Mouse (Mus musculus) MEL (cell line): ENCODE data around the gene Igfbp3. TPM values are rescaled to one million over a fixed set of nuclear protein-coding genes. Genes with fewer than 3 reads are reported as not detected.

ENCODE experiments used
- DNase-seq: peaks from one replicate; pipeline ENCODE4 v3.0.0; 2011; ENCODE audit warnings: low read depth, low spot score
- H3K27ac ChIP-seq: 2 replicates; pipeline ENCODE4 v1.5.1; 2012; ENCODE audit warnings: low read depth, mild to moderate bottlenecking, control low read depth, low read length, moderate library complexity; ENCODE audit not compliant: control insufficient read depth
- H3K27me3 ChIP-seq, 2 experiments: fragments of 150-350 bp in 1 of 2; sonication (generic) in 1 of 2; 2 replicates each; pipeline ENCODE4 v1.6.1; 2012; ENCODE audit warnings: low read length in 2 of 2, mild to moderate bottlenecking in 2 of 2, improper control_type of control experiment in 1 of 2, moderate library complexity in 1 of 2; ENCODE audit not compliant: insufficient read depth in 2 of 2, control insufficient read depth in 1 of 2
- H3K36me3 ChIP-seq, 2 experiments: 2 replicates each; pipeline ENCODE4 v1.6.1; 2012 to 2014; ENCODE audit warnings: low read length in 2 of 2, improper control_type of control experiment in 1 of 2, inconsistent platforms in 1 of 2, mild to moderate bottlenecking in 1 of 2; ENCODE audit not compliant: insufficient read depth in 2 of 2, control insufficient read depth in 1 of 2
- H3K4me1 ChIP-seq, 2 experiments: fragments of 150-350 bp in 1 of 2; sonication (generic) in 1 of 2; 2 replicates each; pipeline ENCODE4 v1.6.1; 2012; ENCODE audit warnings: low read length in 2 of 2, improper control_type of control experiment in 1 of 2, mild to moderate bottlenecking in 1 of 2; ENCODE audit not compliant: insufficient read depth in 2 of 2, control insufficient read depth in 1 of 2
- H3K4me3 ChIP-seq, 2 experiments: fragments of 150-350 bp in 1 of 2; sonication (generic) in 1 of 2; 2 replicates each; pipeline ENCODE4 v1.5.1; 2012; ENCODE audit warnings: low read depth in 2 of 2, low read length in 2 of 2, mild to moderate bottlenecking in 2 of 2, moderate library complexity in 2 of 2, control low read depth in 1 of 2, improper control_type of control experiment in 1 of 2; ENCODE audit not compliant: control insufficient read depth in 1 of 2, insufficient read depth in 1 of 2
- H3K79me2 ChIP-seq: 2 replicates; pipeline ENCODE4 v1.6.1; 2012; ENCODE audit warnings: mild to moderate bottlenecking, low read length, moderate library complexity; ENCODE audit not compliant: control insufficient read depth, poor library complexity, insufficient read depth
- H3K9ac ChIP-seq: 2 replicates; pipeline ENCODE4 v1.6.1; 2012; ENCODE audit warnings: low read depth, mild to moderate bottlenecking, control low read depth, low read length, moderate library complexity; ENCODE audit not compliant: control insufficient read depth, poor library complexity, severe bottlenecking
- H3K9me3 ChIP-seq: fragments of 150-350 bp; sonication (generic); replicated peaks from 2 replicates; pipeline ENCODE4 v1.6.1; 2012; ENCODE audit warnings: mild to moderate bottlenecking, low read length, improper control_type of control experiment, moderate library complexity; ENCODE audit not compliant: insufficient read depth
- CTCF ChIP-seq, 3 experiments: IDR thresholded peaks in 2 of 3; conservative IDR thresholded peaks in 1 of 3; 2 replicates each; pipeline ENCODE4 v1.5.1; 2011 to 2012; ENCODE audit warnings: low read length in 3 of 3, low read depth in 2 of 3, mild to moderate bottlenecking in 2 of 3, improper control_type of control experiment in 1 of 3, inconsistent platforms in 1 of 3, mixed read lengths in 1 of 3, moderate library complexity in 1 of 3; ENCODE audit not compliant: control insufficient read depth in 1 of 3, insufficient read depth in 1 of 3, poor library complexity in 1 of 3, severe bottlenecking in 1 of 3
- E2F4 ChIP-seq: IDR thresholded peaks from 2 replicates; pipeline ENCODE4 v1.6.1; 2011; ENCODE audit warnings: low read depth, low read length, improper control_type of control experiment, borderline replicate concordance
- ETS1 ChIP-seq: IDR thresholded peaks from 2 replicates; pipeline ENCODE4 v1.6.1; 2012; ENCODE audit warnings: low read depth, mild to moderate bottlenecking, inconsistent platforms, low read length, improper control_type of control experiment, moderate library complexity
- GABPA ChIP-seq: IDR thresholded peaks from 2 replicates; pipeline ENCODE4 v1.6.1; 2012; ENCODE audit warnings: low read depth, mild to moderate bottlenecking, inconsistent platforms, low read length, improper control_type of control experiment, moderate library complexity
- JUND ChIP-seq: IDR thresholded peaks from 2 replicates; pipeline ENCODE4 v1.6.1; 2011; ENCODE audit warnings: low read depth, mild to moderate bottlenecking, improper control_type of control experiment, low read length
- MAFK ChIP-seq: IDR thresholded peaks from 2 replicates; pipeline ENCODE4 v1.6.1; 2011; ENCODE audit warnings: low read depth, mild to moderate bottlenecking, low read length, improper control_type of control experiment, borderline replicate concordance
- MEF2A ChIP-seq: IDR thresholded peaks from 2 replicates; pipeline ENCODE4 v1.6.1; 2014; ENCODE audit warnings: low read depth, mild to moderate bottlenecking, inconsistent platforms, low read length, improper control_type of control experiment; ENCODE audit not compliant: poor library complexity, insufficient replicate concordance, severe bottlenecking; ENCODE audit errors: extremely low read depth
- MYB ChIP-seq: IDR thresholded peaks from 2 replicates; pipeline ENCODE4 v1.6.1; 2011; ENCODE audit warnings: mild to moderate bottlenecking, low read depth, low read length, improper control_type of control experiment
- MYC ChIP-seq: IDR thresholded peaks from 2 replicates; pipeline ENCODE4 v1.6.1; 2011; ENCODE audit warnings: low read depth, mild to moderate bottlenecking, low read length, improper control_type of control experiment, moderate library complexity
- NRF1 ChIP-seq: IDR thresholded peaks from 2 replicates; pipeline ENCODE4 v1.6.1; 2014; ENCODE audit warnings: low read depth, mild to moderate bottlenecking, inconsistent platforms, low read length, improper control_type of control experiment, moderate library complexity; ENCODE audit not compliant: poor library complexity, insufficient read depth, severe bottlenecking
- POLR2AphosphoS2 ChIP-seq: IDR thresholded peaks from 2 replicates; pipeline ENCODE4 v1.6.1; 2011; ENCODE audit warnings: low read length, improper control_type of control experiment
- SMC3 ChIP-seq: IDR thresholded peaks from 2 replicates; pipeline ENCODE4 v1.6.1; 2011; ENCODE audit warnings: low read depth, low read length, improper control_type of control experiment
- TAL1 ChIP-seq: IDR thresholded peaks from 2 replicates; pipeline ENCODE4 v1.6.1; 2012; ENCODE audit warnings: mild to moderate bottlenecking, inconsistent platforms, low read length, moderate library complexity, mixed read lengths
- TBP ChIP-seq: IDR thresholded peaks from 2 replicates; pipeline ENCODE4 v1.8.0; 2011; ENCODE audit warnings: low read depth, low read length, improper control_type of control experiment
- USF1 ChIP-seq: IDR thresholded peaks from 2 replicates; pipeline ENCODE4 v1.6.1; 2014; ENCODE audit warnings: low read depth, mild to moderate bottlenecking, inconsistent platforms, low read length, improper control_type of control experiment, moderate library complexity
- USF2 ChIP-seq, 2 experiments: IDR thresholded peaks; 2 replicates each; pipeline ENCODE4 v1.6.1; 2011 to 2012; ENCODE audit warnings: improper control_type of control experiment in 2 of 2, low read length in 2 of 2, borderline replicate concordance in 1 of 2, inconsistent platforms in 1 of 2, low read depth in 1 of 2, mild to moderate bottlenecking in 1 of 2; ENCODE audit not compliant: insufficient read depth in 1 of 2
- polyA plus RNA-seq, 2 experiments: library from polyadenylated mRNA; stranded (reverse) in 1 of 2; unstranded in 1 of 2; fragments of >175 nt in 1 of 2; fragments of >200 nt in 1 of 2; gene quantifications; 2 replicates each; pipeline versions ENCODE4 v1.2.1 to v1.2.4; 2012; ENCODE audit warnings: low replicate concordance in 2 of 2, low read depth in 1 of 2; ENCODE audit not compliant: insufficient read length in 2 of 2, insufficient read depth in 1 of 2, missing spikeins in 1 of 2
- total RNA-seq: library from RNA; depleted of rRNA; stranded (reverse); fragments of 300-350 nt; gene quantifications from 2 replicates; pipeline ENCODE4 v1.2.3, GENCODE M21; 2012

The Igfbp3 gene
- total and polyA plus RNA-seq, 3 experiments: not detected

DNA sequence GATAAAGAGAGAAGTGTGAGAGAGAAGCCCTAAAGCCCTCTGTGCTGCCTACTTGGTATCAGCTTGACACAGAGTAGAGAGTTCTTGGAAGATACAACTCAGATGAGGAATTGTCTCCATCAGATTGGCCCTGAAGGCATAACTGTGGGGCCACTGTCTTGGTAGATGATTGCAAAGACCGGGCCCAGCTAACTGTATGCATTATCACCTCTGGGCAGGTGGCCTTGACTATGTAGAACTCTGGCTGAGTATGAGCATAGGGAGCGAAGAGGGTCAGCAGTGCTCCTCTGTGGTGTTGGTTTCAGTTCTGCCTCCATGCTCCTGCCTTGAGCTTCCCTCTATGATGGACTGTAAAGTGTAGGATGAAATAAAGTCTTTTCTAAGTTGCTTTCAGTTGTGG, 36.7 kb upstream of the Igfbp3 start:
- H3K27me3 ChIP-seq: no peaks in the 10 kb centered on the region
- no peak overlapping the region for H3K4me3 ChIP-seq
- H3K9me3 ChIP-seq: no peaks in the 10 kb centered on the region
- no peak overlapping the region for H3K27ac ChIP-seq
- H3K36me3 ChIP-seq: no peaks in the 10 kb centered on the region
- no peak for TF ChIP-seq SMC3
- no peak for TF ChIP-seq CTCF (IDR thresholded peaks at IDR 0.05 in 2 of 3, conservative IDR thresholded peaks at IDR 0.05 in 1 of 3; ENCODE audit: control insufficient read depth in 1 of 3, insufficient read depth in 1 of 3, low read depth in 2 of 3, low read length in 3 of 3, poor library complexity in 1 of 3, severe bottlenecking in 1 of 3)
- TF ChIP-seq NRF1: no peak
- no peak for TF ChIP-seq MYB
- TF ChIP-seq TBP: no peak
- no peak for TF ChIP-seq POLR2AphosphoS2
- no peak for TF ChIP-seq MYC
- TF ChIP-seq JUND: no peak
- TF ChIP-seq USF1: no peak
- DNase-seq: no peak
- H3K9ac ChIP-seq: no peak overlapping the region
- no peaks in the 10 kb centered on the region for H3K4me1 ChIP-seq
- H3K79me2 ChIP-seq: no peaks in the 10 kb centered on the region

DNA sequence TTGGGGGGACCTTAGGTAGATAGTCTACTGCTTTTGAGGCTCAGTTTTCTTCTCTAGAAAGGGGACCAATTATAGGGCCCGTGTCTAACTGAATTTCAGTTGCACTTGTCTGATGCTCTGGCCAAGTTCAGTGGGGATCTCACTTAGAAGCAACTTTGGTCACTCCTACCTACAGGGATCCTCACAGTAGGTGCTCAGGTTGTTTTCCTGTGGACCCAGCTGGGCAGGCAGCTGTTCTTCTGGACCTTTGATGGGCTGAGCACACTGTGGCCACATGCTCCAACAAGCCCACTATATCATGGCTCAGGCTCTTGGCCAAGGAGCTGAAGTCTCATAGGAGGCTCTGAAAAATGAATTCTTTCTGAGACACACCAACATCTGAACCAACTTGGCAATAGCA, 31.1 kb upstream of the Igfbp3 start:
- H3K4me1 ChIP-seq: no peaks in the 10 kb centered on the region
- no peaks in the 10 kb centered on the region for H3K9me3 ChIP-seq
- DNase-seq: no peak
- TF ChIP-seq USF1: no peak
- no peak for TF ChIP-seq POLR2AphosphoS2
- TF ChIP-seq USF2 (IDR thresholded peaks at IDR 0.05; ENCODE audit: borderline replicate concordance in 1 of 2, insufficient read depth in 1 of 2, low read depth in 1 of 2, low read length in 2 of 2): no peak
- TF ChIP-seq MAFK: no peak
- TF ChIP-seq E2F4: no peak
- TF ChIP-seq MYB: no peak
- no peak for TF ChIP-seq MEF2A
- no peak for TF ChIP-seq GABPA
- TF ChIP-seq TAL1: no peak
- TF ChIP-seq SMC3: no peak
- no peak for TF ChIP-seq CTCF (IDR thresholded peaks at IDR 0.05 in 2 of 3, conservative IDR thresholded peaks at IDR 0.05 in 1 of 3; ENCODE audit: control insufficient read depth in 1 of 3, insufficient read depth in 1 of 3, low read depth in 2 of 3, low read length in 3 of 3, poor library complexity in 1 of 3, severe bottlenecking in 1 of 3)
- no peak for TF ChIP-seq ETS1
- no peaks in the 10 kb centered on the region for H3K36me3 ChIP-seq
- no peak overlapping the region for H3K4me3 ChIP-seq
- H3K27me3 ChIP-seq: no peaks in the 10 kb centered on the region
- no peak overlapping the region for H3K27ac ChIP-seq
- H3K79me2 ChIP-seq: no peaks in the 10 kb centered on the region
- H3K9ac ChIP-seq: no peak overlapping the region
